Mouse (Mus musculus) heart, embryonic 12.5 days (tissue): ENCODE data around the gene Mrfap1. TPM values are rescaled to one million over a fixed set of nuclear protein-coding genes. Genes with fewer than 3 reads are reported as not detected.

Experiments
- ATAC-seq: fragments of 200-750 bp; cut with Nextera tagmentation; 2 replicates; pipeline ENCODE4 v1.8.0; 2017; ENCODE audit warnings: moderate TSS enrichment, moderate library complexity; ENCODE audit not compliant: insufficient number of reproducible peaks, low FRiP score
- H3K27ac ChIP-seq: fragments of 300-500 bp; sonication (generic); 2 replicates; pipeline ENCODE4 v1.5.1; 2016; ENCODE audit warnings: mild to moderate bottlenecking, moderate library complexity; ENCODE audit not compliant: poor library complexity, severe bottlenecking
- H3K27me3 ChIP-seq: fragments of 300-500 bp; sonication (generic); replicated peaks from 2 replicates; pipeline ENCODE4 v1.6.1; 2016; ENCODE audit warnings: mild to moderate bottlenecking, moderate library complexity
- H3K36me3 ChIP-seq: fragments of 300-500 bp; sonication (generic); 2 replicates; pipeline ENCODE4 v1.6.1; 2016; ENCODE audit warnings: mild to moderate bottlenecking, moderate library complexity
- H3K4me1 ChIP-seq: fragments of 300-500 bp; sonication (generic); replicated peaks from 2 replicates; pipeline ENCODE4 v1.6.1; 2016; ENCODE audit warnings: mild to moderate bottlenecking
- H3K4me2 ChIP-seq: fragments of 300-500 bp; sonication (generic); 2 replicates; pipeline ENCODE4 v1.6.1; 2016; ENCODE audit warnings: mild to moderate bottlenecking, moderate library complexity
- H3K4me3 ChIP-seq: fragments of 300-500 bp; sonication (generic); 2 replicates; pipeline ENCODE4 v1.5.1; 2016; ENCODE audit warnings: mild to moderate bottlenecking
- H3K9ac ChIP-seq: fragments of 300-500 bp; sonication (generic); 2 replicates; pipeline ENCODE4 v1.6.1; 2016; ENCODE audit warnings: mild to moderate bottlenecking, moderate library complexity
- H3K9me3 ChIP-seq: fragments of 300-500 bp; sonication (generic); replicated peaks from 2 replicates; pipeline ENCODE4 v1.6.1; 2016; ENCODE audit warnings: mild to moderate bottlenecking, moderate library complexity
- WGBS: fragments of 180-500 bp; shearing (Covaris S2); methylation state at CpG from one replicate; pipeline ENCODE4 v1.1.7; 2016; 5-methylcytosine and 5-hydroxymethylcytosine counted together
- polyA plus RNA-seq: library from polyadenylated mRNA; unstranded; fragments of >200 nt; fragmentation: Nextera tagmentation; extraction: Ambion mirVana; gene quantifications from 2 replicates; pipeline ENCODE4 v1.2.1, GENCODE M21; 2016

Gene Mrfap1
- polyA plus RNA-seq, 1 experiment from 2014 or later: 426 TPM

GRCm38 (mm10) chr5:36750119-36751078 lies 46.2 kb downstream of the Mrfap1 start:
- no peaks in the 10 kb centered on the region; the same call in 1 of the 2 replicates for H3K27me3 ChIP-seq
- WGBS: 70% methylated on average over 9 of the region's 9 CpGs

GRCm38 (mm10) chr5:36748536-36749061 lies 48.0 kb downstream of the Mrfap1 start, which contains the start of gene Bloc1s4:
Gene Bloc1s4 (minus strand): TSS chr5:36748650.
- WGBS: 5% methylated on average over 31 of the region's 31 CpGs
- H3K4me2 ChIP-seq: peak within 1 kb of the TSS; percentile 90
- 0 out of 2 replicates have a peak, but pooled peaks cover 2% of the 10 kb centered on the region for H3K36me3 ChIP-seq
- H3K4me3 ChIP-seq: peak within 1 kb of the TSS; percentile 94
- no peaks in the 10 kb centered on the region; the same call in 1 of the 2 replicates for H3K27me3 ChIP-seq
- no peak within 1 kb of the TSS for H3K27ac ChIP-seq
- ATAC-seq: peak; percentile 89
- peaks cover 9% of the 10 kb centered on the region for H3K4me1 ChIP-seq
- H3K9ac ChIP-seq: peak within 1 kb of the TSS; percentile 89
- H3K9me3 ChIP-seq: no peaks in the 10 kb centered on the region

More at GRCm38 (mm10) chr5:36750119-36751078, 46.2 kb downstream of the Mrfap1 start:
- no peak overlapping the region for H3K4me2 ChIP-seq
- no peak overlapping the region for H3K9ac ChIP-seq
- H3K9me3 ChIP-seq: no peaks in the 10 kb centered on the region
- ATAC-seq: no peak
- H3K36me3 ChIP-seq: 0 out of 2 replicates have a peak, but pooled peaks cover 2% of the 10 kb centered on the region
- H3K4me1 ChIP-seq: peaks cover 9% of the 10 kb centered on the region
- H3K27ac ChIP-seq: no peak overlapping the region
- H3K4me3 ChIP-seq: no peak overlapping the region

GRCm38 (mm10) chr5:36747794-36748535 lies 48.6 kb downstream of the Mrfap1 start:
- H3K9ac ChIP-seq: peak overlapping the region; percentile 89
- ATAC-seq: peak; percentile 79
- peaks cover 9% of the 10 kb centered on the region for H3K4me1 ChIP-seq
- no peak overlapping the region for H3K27ac ChIP-seq
- H3K36me3 ChIP-seq: 0 out of 2 replicates have a peak, but pooled peaks cover 2% of the 10 kb centered on the region
- no peaks in the 10 kb centered on the region; the same call in 1 of the 2 replicates for H3K27me3 ChIP-seq
- 2% methylated on average over 76 of the region's 76 CpGs for WGBS
- H3K4me3 ChIP-seq: peak overlapping the region; percentile 94
- H3K4me2 ChIP-seq: peak overlapping the region; percentile 90
- H3K9me3 ChIP-seq: no peaks in the 10 kb centered on the region

- 0 out of 2 replicates have a peak overlapping the region, but pooled peaks have one; percentile 13 for H3K9ac ChIP-seq
- 75% methylated on average over 7 of the region's 7 CpGs for WGBS
- H3K27me3 ChIP-seq: no peaks in the 10 kb centered on the region; the same call in 1 of the 2 replicates
- H3K4me1 ChIP-seq: peaks cover 9% of the 10 kb centered on the region
- H3K27ac ChIP-seq: no peak overlapping the region
- H3K36me3 ChIP-seq: 0 out of 2 replicates have a peak, but pooled peaks cover 2% of the 10 kb centered on the region
- H3K9me3 ChIP-seq: no peaks in the 10 kb centered on the region
- no peak overlapping the region for H3K4me3 ChIP-seq
- no peak for ATAC-seq
- peak overlapping the region; percentile 31 for H3K4me2 ChIP-seq
Measured at GRCm38 (mm10) chr5:36747071-36747470, 49.5 kb downstream of the Mrfap1 start.

Other genes with a start within 250 kb of the Mrfap1 start
- 20.0 and 22.3 TPM in 2 replicates for gene Tbc1d14, start 203.5 kb downstream of the Mrfap1 start, polyA plus RNA-seq
- 35.1 and 37.2 TPM in 2 replicates for gene D5Ertd579e, start 100.7 kb downstream of the Mrfap1 start, polyA plus RNA-seq
- gene Bloc1s4, start 48.1 kb downstream of the Mrfap1 start, polyA plus RNA-seq: 21.0 and 21.3 TPM in 2 replicates
- 18.4 and 19.7 TPM in 2 replicates for gene Man2b2, start 33.9 kb upstream of the Mrfap1 start, polyA plus RNA-seq
- gene Ppp2r2c, start 71.7 kb upstream of the Mrfap1 start, polyA plus RNA-seq: 0.04 and 0.14 TPM in 2 replicates
- gene Wfs1, start 192.4 kb upstream of the Mrfap1 start, polyA plus RNA-seq: 32.0 and 32.7 TPM in 2 replicates